Mouse (Mus musculus) naive thymus-derived CD4-positive, alpha-beta T cell, adult 2 months (primary cell): ENCODE measurements around the gene Smagp.
"Not testable (repeated sequence)": the region's sequence is repeated elsewhere in the genome, so short reads cannot be mapped to it uniquely, and the experiment has no call there.

Source experiments
- DNase-seq: peaks from one replicate; pipeline ENCODE4 v3.0.0-alpha.2; 2011; ENCODE audit warnings: low read depth

Smagp gene

DNA sequence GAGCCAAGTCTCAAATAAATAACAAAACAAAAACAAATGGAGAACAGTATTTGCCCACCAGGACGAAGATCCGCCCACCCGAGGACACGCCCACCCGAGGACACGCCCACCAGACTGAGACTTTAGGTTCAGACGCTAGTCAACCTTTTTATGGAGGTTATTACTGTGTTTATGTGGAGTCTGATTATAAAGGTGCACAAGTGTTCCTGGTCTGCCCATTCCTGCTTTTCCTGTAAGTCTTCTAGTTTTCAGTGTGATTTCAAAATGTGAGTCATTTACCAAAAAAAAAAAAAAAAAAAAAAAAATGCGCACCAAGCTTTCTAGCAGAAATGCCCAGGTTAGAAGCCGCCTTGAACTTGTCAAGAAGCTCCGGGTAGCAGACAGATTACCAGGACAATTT, 9.5 kb downstream of the Smagp start:
- no peak for DNase-seq

DNA sequence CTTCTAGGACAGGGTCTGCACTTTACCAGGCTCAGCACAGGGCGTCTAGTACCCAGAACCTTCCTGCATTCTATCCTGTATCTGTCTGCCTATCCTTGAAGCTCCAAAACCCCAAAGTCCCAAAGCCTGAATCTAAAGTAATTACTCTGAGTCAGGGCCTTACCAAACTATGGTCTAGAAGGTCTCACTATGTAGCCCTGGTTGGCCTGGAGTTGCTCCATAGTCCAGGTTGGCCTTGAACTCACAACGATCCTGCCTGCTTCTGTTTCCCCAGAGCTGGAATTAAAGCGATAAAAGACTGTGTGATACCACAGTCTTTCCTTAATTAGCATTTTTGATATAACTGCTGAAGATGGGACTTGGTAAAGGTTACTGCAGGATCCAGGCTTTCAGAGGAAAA, 12.3 kb downstream of the Smagp start:
- no peak for DNase-seq

DNA sequence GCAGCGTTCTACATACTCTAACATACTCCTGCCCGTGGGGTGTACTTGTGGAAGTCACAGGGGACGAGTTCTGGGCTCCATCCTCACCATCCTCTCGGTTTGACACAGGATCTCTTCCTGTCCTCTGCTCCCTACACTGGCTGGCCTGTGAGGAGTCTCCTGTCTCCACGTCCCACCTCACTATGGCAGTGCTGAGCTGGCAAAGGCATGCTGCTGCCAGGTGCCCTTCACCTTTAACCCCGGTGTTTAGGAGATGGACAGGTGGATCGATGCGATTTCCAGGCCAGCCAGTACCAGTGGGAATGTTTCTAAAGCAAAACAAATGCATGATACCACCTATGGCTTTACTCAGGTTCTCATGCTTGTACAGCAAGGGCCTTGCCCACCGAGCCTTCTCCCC, 13.0 kb downstream of the Smagp start:
- no peak for DNase-seq

DNA sequence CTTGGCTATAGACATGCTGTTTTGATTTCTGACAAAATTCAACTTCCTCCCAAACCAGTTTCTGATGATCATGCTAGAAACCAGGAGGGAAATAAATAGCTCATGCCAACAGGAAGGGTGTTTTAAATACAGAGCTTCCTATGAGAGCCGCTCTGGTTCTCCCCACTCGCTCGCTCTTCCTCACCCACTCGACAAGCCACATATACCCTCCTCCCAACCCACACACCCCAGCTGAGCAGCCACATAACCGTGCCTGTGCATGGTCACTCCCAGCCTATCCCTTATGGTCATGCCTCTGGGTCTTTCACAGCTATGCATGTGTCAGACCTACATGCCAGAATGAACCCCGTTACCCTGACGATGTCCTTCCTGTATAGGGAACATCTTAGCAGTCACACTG, 14.6 kb downstream of the Smagp start:
- DNase-seq = peak; percentile 52

DNA sequence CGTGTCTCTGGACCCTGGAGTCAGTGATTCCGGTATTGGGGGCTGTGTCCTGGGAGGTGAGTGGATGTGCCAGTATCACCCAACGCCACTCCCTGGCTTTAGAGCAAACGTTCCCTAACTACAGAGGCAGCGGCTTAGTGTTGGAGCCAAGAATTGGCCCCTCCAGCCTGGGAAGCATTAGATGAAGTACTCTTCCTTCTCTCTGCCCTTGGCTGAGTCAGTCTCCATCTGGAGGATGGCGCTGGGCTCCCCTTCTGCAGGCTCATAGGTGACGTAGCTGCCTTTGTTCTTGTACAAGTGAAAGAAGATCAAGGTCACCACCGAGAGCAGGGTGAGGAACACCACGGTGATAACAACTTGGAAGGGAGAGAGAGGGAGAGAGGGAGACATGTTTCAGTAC, 15.1 kb downstream of the Smagp start:
- DNase-seq = not testable (repeated sequence)

DNA sequence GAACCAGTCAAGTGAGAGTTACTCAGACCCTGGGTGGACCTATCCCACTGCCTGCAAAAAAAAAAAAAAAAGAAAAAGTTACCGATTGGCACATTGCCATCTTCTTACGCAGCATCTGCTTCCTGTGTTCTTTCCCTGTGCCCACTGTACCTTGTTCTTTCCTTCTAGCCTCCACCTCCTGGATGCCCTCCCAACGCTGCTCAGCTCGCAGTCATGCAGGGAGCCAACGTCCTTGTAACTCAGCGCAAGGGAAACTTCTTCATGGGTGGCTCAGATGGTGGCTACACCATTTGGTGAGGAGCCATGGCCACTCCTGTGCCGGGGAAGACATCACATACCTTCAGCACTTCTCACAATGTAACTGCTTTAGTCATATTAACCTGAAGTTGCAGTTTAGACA, 17.5 kb downstream of the Smagp start:
- DNase-seq = no peak

DNA sequence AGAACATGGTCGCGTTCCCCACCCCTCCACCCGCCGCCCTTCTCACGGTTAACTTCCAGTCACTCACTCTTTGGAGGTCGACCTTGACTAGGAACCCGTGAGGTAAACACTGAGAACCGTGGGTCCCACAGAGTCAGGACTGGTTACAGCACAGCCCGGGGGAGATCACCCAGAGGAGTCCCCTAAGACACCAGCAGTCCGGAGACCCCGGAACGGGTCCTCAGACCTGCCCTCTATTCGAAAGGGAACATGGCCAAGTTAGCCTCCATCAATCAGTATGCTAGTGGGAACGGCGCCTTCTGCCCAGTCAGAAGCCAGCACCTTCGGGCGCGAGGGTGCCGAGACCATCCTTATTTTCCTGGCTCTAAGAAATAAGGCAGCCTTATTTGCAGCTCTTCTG, 20.5 kb downstream of the Smagp start:
- no peak for DNase-seq

DNA sequence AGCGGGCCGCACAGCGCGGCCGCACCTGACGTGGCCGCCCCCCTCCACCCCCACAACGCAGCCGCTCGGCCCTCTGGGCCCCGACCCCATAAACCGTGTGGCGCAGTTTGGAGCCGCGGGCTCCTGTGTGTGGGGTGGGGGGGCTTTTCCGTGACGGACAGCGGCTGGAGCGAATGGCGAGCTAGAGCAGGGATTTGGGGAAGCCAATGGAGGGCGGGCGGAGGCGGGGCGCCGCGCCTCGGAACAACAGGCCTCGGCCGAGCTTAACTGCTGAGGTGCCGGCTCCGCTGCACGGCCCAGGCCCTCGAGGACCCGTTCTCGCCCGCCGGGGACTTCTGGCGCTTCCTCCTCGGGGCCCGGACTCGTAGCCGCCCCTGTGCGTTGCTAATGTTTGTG, 20.9 kb downstream of the Smagp start:
- peak; percentile 94 for DNase-seq

DNA sequence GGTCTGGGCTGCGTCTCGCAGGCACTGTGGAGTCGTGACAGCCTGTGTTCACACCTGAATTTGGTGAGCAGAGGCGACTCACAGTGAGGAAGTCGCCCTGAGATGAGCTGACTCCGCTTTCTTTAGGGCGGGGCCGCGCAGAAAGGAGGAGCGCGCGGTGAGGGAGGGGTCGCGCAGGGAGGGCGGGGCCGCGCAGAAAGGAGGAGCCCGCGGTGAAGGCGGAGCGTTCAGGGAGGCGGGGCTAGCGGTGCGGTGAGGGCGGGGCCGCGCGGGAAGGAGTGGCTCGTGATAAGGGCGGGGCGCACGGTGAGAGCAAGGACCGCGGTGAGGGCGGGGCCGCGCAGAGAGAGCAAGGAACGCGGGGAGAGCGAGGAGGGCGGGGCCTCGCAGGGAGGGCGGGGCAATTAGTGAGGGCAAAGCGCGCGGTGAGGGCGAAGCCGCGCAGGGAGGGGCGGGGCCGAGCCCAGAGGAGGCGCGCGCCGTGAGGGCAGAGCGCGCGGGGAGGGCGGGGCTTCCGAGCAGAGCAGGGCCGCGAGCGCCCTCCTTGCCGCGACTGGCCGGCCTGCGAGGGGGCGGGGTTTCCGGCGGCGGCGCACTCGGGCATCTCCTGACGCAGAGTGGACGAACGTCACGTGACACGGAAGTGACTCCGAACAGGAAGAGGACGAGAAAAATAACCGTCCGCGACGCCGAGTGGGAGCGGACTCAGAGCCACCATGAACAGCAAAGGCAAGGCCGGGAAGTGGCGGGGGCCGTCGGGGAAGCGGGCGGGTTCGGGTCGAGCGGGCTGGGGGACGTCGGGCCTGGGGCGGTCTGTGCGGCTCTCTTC, 21.5 kb downstream of the Smagp start, which contains the start of gene Dazap2:
Gene Dazap2, plus strand, starts transcription at position 354 of the 829 bp plus-strand sequence.
- peak; percentile 100 for DNase-seq

DNA sequence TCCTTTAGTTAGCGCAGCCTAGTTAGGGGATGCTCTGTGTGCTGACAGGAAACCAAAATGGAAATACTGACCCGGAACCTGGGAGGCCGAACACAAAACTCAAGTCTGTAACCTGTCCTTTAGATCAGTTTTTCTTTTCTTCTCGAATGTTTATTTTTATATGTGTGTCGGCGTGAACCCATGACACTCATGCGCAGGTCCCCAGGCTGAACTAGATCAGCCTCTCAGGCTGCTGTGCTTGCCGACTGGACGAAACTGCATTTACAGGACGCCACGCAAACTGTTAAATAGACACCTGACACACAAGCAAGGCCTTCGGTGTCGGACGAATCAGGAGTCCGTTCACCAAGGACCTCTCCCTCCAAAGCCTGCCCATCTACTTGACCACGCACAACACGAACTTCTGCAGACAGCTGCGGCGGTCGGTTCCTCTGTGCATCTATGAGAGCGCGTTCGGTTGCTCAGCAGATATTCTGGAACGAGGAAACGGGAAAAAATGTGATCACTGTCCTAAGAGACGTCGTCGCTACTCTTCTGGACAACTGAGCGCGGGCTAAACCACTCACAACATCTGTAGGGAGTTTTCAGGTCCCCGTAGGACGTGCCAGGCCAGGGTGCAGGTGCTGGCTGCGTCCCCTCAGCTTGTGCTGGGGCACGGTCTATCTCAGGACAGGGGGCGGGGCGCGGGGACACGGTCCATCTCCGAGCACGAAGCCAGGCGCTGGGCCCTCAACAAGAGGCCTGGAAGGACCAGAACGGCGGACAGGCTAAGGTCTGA, 22.3 kb downstream of the Smagp start:
- no peak for DNase-seq

DNA sequence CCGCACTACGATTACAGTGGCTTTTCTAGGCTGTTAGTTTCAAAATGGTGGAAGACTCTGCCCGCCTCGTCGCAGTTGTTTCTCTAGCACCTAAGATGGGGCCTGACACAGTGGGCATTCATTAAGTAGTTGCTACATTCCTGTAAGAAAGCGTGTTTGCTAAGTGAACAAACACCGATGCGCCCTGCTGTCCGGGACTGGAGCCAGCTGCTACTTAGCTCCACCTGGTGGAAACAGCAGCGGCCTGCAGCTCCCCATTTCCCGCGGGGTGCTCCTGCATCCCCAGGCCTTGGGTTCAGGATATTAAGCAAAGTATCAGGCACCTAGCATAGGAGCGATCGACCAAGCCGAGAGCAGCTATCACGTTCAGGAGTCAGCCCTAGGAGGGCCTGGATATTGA, 23.2 kb downstream of the Smagp start:
- peak; percentile 85 for DNase-seq

DNA sequence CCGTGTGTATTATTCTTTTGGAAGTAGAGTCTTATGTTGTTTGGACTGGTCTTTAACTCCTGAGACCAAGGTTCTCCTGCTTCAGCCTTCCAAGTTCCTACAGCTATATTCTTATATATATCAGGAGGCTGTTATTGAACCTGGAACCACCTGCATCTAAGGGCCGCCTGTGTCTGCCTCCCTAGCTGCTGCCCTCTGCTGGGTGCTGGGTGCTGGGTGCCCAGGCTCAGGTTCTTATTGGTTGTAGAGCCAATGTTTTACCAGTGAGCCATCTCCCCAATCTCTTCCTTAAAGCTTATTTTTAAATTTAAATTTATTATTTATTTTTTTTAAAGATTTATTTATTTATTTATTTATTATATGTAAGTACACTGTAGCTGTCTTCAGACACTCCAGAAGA, 24.3 kb downstream of the Smagp start:
- DNase-seq = peak; percentile 69

DNA sequence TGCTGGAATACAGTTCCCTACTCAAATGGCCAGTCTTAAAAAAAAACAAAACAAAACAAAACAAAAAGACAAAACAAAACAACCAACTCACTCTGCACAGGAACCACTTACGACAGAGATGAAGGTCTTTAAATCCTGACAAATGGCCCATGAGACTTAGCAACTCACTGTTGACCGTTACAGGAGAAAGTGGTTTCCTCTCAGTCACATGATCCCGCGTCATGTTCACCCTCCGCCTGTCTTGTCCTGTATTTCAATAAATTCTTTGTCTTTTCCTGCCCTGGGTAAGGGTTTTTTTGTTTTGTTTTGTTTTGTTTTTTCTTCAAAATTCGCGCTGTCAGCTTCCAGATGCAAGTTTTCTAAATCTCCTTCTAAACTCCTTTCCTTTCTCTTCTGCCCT, 24.8 kb downstream of the Smagp start:
- no peak for DNase-seq

DNA sequence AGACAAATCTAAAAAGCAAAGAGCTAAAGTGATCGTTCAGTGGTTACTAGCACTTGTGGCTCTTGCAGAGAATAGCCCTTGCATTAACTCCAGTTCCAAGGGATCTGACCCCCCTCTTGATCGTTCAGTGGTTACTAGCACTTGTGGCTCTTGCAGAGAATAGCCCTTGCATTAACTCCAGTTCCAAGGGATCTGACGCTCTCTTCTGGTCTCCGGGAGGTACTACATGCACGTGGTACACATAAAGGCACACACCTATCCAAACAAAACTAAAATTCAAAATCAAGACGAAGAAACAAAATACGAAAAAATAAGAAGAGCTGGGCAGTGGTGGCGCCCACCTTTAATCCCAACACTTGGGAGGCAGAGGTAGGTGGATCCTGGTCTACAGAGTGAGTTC, 30.1 kb downstream of the Smagp start:
- DNase-seq = not testable (repeated sequence)

DNA sequence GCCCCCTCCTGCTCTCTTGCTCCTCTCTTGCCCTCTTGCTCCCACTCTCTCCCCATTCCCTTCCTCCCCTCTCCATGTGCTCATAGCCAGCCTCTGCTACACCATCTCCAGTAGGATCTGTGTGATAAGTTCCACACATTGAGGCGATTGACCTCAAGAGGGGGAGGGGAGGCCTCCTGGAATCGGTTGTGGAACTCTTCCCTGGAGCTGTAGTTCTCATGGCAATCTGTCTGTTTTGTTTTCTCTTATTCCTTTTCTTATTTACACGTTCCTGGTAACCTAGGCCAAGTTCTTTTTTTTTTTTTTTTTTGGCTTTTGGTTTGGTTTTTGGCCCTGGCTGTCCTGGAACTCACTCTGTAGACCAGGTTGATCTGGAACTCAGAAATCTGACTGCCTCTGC, 35.1 kb downstream of the Smagp start:
- no peak for DNase-seq

DNA sequence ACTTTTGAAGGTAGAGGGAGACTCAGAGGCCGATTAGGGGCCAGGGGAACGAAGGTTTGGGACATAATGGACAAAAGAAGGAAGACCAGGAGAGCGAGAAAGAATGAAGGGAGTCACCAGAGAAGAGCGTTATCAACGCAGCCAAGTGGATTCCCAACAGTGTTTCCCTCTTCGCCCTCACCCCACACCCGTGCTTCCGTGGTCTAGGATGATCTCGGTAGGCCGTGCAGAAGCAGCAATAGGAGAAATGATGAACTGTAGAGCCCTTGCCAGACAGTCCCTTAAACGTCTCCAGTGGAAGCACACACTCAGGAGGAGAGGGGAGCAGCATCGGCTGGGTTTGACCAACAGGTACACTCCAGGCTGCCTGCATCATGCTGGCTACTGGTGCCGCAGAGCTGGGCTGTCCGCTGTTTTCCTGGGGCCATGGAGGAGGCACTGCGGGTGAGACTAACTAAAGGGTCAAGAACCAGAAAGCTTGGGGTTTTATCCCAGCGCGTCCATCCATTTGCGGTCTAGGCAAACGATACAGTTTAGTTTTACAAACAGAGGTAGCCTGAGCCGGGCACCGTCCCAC, 36.0 kb downstream of the Smagp start:
- no peak for DNase-seq

DNA sequence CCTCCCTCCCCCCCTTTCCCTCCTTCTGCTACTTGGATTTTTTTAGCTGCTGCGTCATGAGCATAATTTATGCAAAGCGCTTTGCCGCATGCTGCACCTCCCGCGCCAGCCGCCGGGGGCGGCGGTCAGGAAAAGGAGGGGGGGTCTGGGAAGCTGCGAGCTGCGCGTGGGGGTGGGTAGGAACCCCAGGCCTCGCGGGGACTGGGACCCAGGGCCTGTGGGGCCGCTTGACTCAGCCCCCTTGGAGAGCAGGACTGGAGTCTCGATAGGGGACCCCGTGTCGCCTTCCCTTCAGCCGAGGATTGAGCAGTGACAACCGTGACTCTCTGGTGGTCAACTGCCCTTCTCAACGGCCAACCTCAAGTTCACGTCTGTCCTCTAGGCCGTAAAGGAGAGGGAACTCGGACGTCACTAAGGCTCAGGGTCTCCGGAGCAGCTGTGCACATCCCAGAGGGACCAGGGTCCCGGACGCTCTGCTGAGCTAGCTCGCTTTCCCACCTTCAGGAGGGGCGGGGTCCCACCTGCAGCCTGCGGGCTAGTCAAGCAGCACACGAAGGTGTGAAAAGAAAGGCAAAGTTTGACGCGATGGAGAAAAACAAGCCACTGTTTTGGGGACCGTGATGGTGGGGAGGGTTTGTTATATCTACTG, 36.6 kb downstream of the Smagp start:
- peak; percentile 91 for DNase-seq

DNA sequence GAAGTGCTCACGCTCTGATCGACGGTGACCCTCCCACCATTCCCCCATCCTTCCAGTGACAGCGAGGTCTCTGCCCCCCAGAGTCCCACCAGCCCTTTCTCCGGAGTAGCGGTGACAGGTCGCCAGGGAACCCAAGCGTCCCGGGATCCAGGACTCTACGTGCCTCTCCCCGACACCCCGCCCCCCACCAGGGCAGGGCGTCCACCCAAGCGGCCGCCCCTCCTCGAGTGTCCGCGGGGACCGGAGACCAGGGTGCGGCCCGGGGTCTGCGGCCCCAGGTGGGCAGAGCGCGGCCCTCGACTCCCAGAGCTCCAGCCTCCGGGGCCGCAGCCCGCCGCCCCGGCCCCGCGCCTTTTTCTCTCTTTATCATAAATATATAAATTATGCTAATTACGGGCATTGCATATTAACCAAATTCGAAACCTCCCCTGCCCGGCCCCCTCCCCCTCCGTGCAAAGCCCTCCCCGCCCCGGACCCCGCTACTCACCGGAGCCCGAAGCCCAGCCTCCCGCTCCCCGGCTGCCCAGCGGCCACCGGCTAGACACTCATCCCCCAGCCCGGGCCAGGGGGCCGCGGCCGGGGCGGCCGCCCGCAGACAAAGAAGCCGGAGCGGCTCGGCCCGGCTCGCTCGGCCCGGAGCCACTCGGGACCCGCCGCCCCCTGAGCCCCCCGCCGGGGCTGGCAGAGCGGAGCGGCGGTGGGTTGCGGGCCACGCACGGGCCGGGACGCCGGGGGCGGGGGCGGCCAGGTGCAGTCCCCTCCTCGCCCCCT, 37.3 kb downstream of the Smagp start, which contains the start of gene Pou6f1:
Gene Pou6f1, minus strand, starts transcription at position 709 of the 771 bp plus-strand sequence.
- no peak for DNase-seq

DNA sequence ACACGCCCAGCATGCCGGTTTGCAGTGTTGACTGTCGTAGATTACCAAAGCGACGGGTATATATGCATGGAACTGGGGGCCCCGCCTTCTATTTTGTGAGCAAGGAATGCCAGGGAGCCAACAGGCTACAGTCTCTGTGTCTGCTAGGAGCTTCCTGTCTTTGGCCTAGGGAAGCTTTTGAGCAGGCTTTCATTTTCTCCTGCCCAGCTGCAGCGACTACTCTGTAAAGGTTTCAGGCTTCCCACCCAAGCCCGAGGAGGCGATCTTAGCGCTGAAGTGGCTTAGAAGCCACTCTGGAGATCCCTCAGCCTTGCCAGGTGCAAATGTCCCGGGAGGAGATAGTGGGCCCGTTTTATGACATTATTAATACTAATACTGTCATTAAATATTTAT, 37.9 kb downstream of the Smagp start:
- no peak for DNase-seq

DNA sequence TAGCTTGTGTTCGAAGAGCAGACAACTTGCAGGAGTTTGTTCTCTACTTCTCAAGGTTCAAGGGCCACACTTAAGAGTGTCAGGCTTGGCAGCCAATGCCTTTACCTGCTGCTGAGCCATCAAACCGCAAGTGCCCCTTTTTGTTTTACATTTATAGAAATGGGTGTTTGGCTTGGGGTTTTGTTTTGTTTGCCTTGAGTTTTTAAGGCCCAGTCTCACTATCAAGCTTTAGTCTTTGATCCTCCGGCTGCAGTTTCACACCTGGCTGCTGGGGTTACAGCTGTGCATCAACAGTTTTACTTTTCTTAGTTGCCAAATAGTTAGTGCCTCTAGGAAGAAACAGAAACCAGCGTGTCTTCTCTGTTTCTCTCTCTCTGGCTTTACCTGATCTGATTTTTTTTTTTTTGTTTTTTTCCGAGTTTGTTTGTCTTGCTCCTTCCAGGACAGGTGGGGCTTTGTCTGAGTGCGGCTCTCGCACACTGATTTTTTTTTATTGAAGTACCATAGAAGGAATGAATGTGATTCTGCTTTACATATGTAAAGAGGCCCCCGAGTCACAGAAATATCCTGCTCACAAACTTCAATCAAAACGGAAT, 38.4 kb downstream of the Smagp start:
- peak; percentile 84 for DNase-seq

DNA sequence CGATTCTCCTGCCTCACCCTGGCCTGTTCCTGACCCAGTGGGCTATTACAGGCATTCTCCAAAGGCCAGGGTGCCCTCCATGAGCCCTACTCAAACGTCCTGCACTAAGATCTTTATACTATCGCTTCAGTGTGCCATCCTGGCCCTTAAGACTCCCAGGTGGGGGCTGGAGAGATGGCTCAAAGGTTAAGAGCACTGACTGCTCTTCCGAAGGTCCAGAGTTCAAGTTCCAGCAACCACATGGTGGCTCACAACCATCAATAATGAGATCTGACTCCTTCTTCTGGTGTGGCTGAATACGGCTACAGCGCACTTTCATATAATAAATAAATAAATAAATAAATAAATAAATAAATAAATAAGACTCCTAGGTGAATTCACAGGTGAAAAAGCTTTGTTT, 43.9 kb downstream of the Smagp start:
- DNase-seq = no peak
